Mouse (Mus musculus) megakaryocyte-erythroid progenitor cell, adult 5 weeks (primary cell): ENCODE results near the gene Olfr1241. TPM values are rescaled to one million over a fixed set of nuclear protein-coding genes. Genes with fewer than 3 reads are reported as not detected.

ENCODE experiments used
- polyA plus RNA-seq: library from polyadenylated mRNA; stranded (reverse); fragments of >175 nt; gene quantifications from 2 replicates; pipeline ENCODE4 v1.2.3, GENCODE M21; 2012

The Olfr1241 gene
- polyA plus RNA-seq: not detected in 2 replicates

GRCm38 (mm10) chr2:89487026-89487425 lies at the start of gene Olfr1241:
TSS of gene Olfr1241 (minus strand) at chr2:89487126.

GRCm38 (mm10) chr2:89531387-89531786 lies 44.5 kb upstream of the Olfr1241 start, which contains the start of gene Olfr1243:
TSS of gene Olfr1243 (minus strand) at chr2:89531487.

GRCm38 (mm10) chr2:89498235-89498634 lies 11.3 kb upstream of the Olfr1241 start, which contains the start of gene Olfr1242:
TSS of gene Olfr1242 (minus strand) at chr2:89498335.

GRCm38 (mm10) chr2:89442900-89443299 lies 44.0 kb downstream of the Olfr1241 start, which contains the start of gene Olfr1240:
TSS of gene Olfr1240 (minus strand) at chr2:89443000.

Other genes with a start within 250 kb of the Olfr1241 start
- gene Olfr1228, start 233.1 kb downstream of the Olfr1241 start, polyA plus RNA-seq: not detected in 2 replicates
- not detected in 2 replicates for gene Olfr1229, start 199.1 kb downstream of the Olfr1241 start, polyA plus RNA-seq
- gene Olfr1230, start 189.9 kb downstream of the Olfr1241 start, polyA plus RNA-seq: not detected in 2 replicates
- not detected in 2 replicates for gene Olfr1231, start 180.1 kb downstream of the Olfr1241 start, polyA plus RNA-seq
- gene Olfr1232, start 157.5 kb downstream of the Olfr1241 start, polyA plus RNA-seq: not detected in 2 replicates
- not detected in 2 replicates for gene Olfr1233, start 144.7 kb downstream of the Olfr1241 start, polyA plus RNA-seq
- gene Olfr1234, start 122.3 kb downstream of the Olfr1241 start, polyA plus RNA-seq: not detected in 2 replicates
- gene Olfr1238, start 77.5 kb downstream of the Olfr1241 start, polyA plus RNA-seq: not detected in 2 replicates
- gene Olfr1239, start 66.7 kb downstream of the Olfr1241 start, polyA plus RNA-seq: not detected in 2 replicates
- not detected in 2 replicates for gene Olfr1240, start 44.1 kb downstream of the Olfr1241 start, polyA plus RNA-seq
- not detected in 2 replicates for gene Olfr1242, start 11.2 kb upstream of the Olfr1241 start, polyA plus RNA-seq
- gene Olfr1243, start 44.4 kb upstream of the Olfr1241 start, polyA plus RNA-seq: not detected in 2 replicates
- gene Olfr1245, start 91.3 kb upstream of the Olfr1241 start, polyA plus RNA-seq: not detected in 2 replicates
- not detected in 2 replicates for gene Olfr1246, start 106.0 kb upstream of the Olfr1241 start, polyA plus RNA-seq
- gene Olfr1247, start 127.0 kb upstream of the Olfr1241 start, polyA plus RNA-seq: not detected in 2 replicates
- not detected in 2 replicates for gene Olfr1248, start 131.1 kb upstream of the Olfr1241 start, polyA plus RNA-seq
- not detected in 2 replicates for gene Olfr1249, start 147.9 kb upstream of the Olfr1241 start, polyA plus RNA-seq
- not detected in 2 replicates for gene Olfr1250, start 174.3 kb upstream of the Olfr1241 start, polyA plus RNA-seq
- gene Olfr1251, start 184.8 kb upstream of the Olfr1241 start, polyA plus RNA-seq: not detected in 2 replicates
- gene Olfr1252, start 237.9 kb upstream of the Olfr1241 start, polyA plus RNA-seq: not detected in 2 replicates